Mouse (Mus musculus): ENCODE measurements at regions not wholly inside any gene's neighbourhood (a gene's known extent, or its start where the extent isn't known, plus 50 kb on each side); places are given as distances from the start of the nearest gene placed in this dataset.

- no peak overlapping the region for H3K27ac ChIP-seq (ENCODE audit: low read depth, low read length)
- H3K4me2 ChIP-seq (ENCODE audit: low read depth, low read length), result no peak overlapping the region
- H3K9ac ChIP-seq (replicated peaks; ENCODE audit: low read depth, low read length), result no peak overlapping the region
- no peak for ATAC-seq (ENCODE audit: low read depth)
- no peaks in the 10 kb centered on the region for H3K27me3 ChIP-seq (ENCODE audit: control insufficient read depth, insufficient read depth, low read length)
- H3K4me3 ChIP-seq (ENCODE audit: low read depth, low read length), result no peak overlapping the region
- H3K9me3 ChIP-seq (ENCODE audit: control insufficient read depth, low read length), result no peaks in the 10 kb centered on the region
- 89% methylated on average over 3 of the region's 3 CpGs for WGBS
- no peaks in the 10 kb centered on the region for H3K36me3 ChIP-seq (ENCODE audit: control insufficient read depth, insufficient read depth, low read length)
- no peaks in the 10 kb centered on the region for H3K4me1 ChIP-seq (ENCODE audit: control insufficient read depth, insufficient read depth, low read length)
Measured at GRCm38 (mm10) chr11:112400069-112400468, 382.0 kb upstream of the Sox9 start.

GRCm38 (mm10) chr11:112407681-112408080, 374.3 kb upstream of the Sox9 start:
- ATAC-seq (ENCODE audit: low read depth), result no peak
- Histone ChIP-seq H3K36me3 (ENCODE audit: control insufficient read depth, insufficient read depth, low read length) (no peaks in the 10 kb centered on the region), H3K27me3 (ENCODE audit: control insufficient read depth, insufficient read depth, low read length) (no peaks in the 10 kb centered on the region), H3K9ac (replicated peaks; ENCODE audit: low read depth, low read length) (no peak overlapping the region), H3K4me1 (ENCODE audit: control insufficient read depth, insufficient read depth, low read length) (0 out of 2 replicates have a peak, but pooled peaks cover 6% of the 10 kb centered on the region), H3K4me3 (ENCODE audit: low read depth, low read length) (no peak overlapping the region), H3K4me2 (ENCODE audit: low read depth, low read length) (no peak overlapping the region), H3K9me3 (ENCODE audit: control insufficient read depth, low read length) (no peaks in the 10 kb centered on the region), H3K27ac (ENCODE audit: low read depth, low read length) (no peak overlapping the region)
- WGBS, result 94% methylated on average over 8 of the region's 8 CpGs

GRCm38 (mm10) chr11:112412434-112412833, 369.6 kb upstream of the Sox9 start:
- 0 out of 2 replicates have a peak, but pooled peaks cover 6% of the 10 kb centered on the region for H3K4me1 ChIP-seq (ENCODE audit: control insufficient read depth, insufficient read depth, low read length)
- no peak overlapping the region for H3K4me3 ChIP-seq (ENCODE audit: low read depth, low read length)
- no peak overlapping the region for H3K27ac ChIP-seq (ENCODE audit: low read depth, low read length)
- no peak overlapping the region for H3K9ac ChIP-seq (replicated peaks; ENCODE audit: low read depth, low read length)
- no peaks in the 10 kb centered on the region for H3K9me3 ChIP-seq (ENCODE audit: control insufficient read depth, low read length)
- H3K4me2 ChIP-seq (ENCODE audit: low read depth, low read length), result no peak overlapping the region
- no peaks in the 10 kb centered on the region for H3K27me3 ChIP-seq (ENCODE audit: control insufficient read depth, insufficient read depth, low read length)
- WGBS, result 7% methylated on average over 4 of the region's 4 CpGs
- H3K36me3 ChIP-seq (ENCODE audit: control insufficient read depth, insufficient read depth, low read length), result no peaks in the 10 kb centered on the region
- no peak for ATAC-seq (ENCODE audit: low read depth)

- ATAC-seq (ENCODE audit: low read depth), result no peak
- Histone ChIP-seq H3K4me1 (ENCODE audit: control insufficient read depth, insufficient read depth, low read length) (no peaks in the 10 kb centered on the region), H3K9ac (replicated peaks; ENCODE audit: low read depth, low read length) (no peak overlapping the region), H3K36me3 (ENCODE audit: control insufficient read depth, insufficient read depth, low read length) (no peaks in the 10 kb centered on the region), H3K9me3 (ENCODE audit: control insufficient read depth, low read length) (no peaks in the 10 kb centered on the region), H3K4me2 (ENCODE audit: low read depth, low read length) (no peak overlapping the region), H3K27me3 (ENCODE audit: control insufficient read depth, insufficient read depth, low read length) (no peaks in the 10 kb centered on the region), H3K4me3 (ENCODE audit: low read depth, low read length) (no peak overlapping the region), H3K27ac (ENCODE audit: low read depth, low read length) (no peak overlapping the region)
- 93% methylated on average over 1 of the region's 1 CpGs for whole genome bisulfite sequencing
Measured at GRCm38 (mm10) chr11:112442639-112443038, 339.4 kb upstream of the Sox9 start.

GRCm38 (mm10) chr11:112443890-112444289, 338.1 kb upstream of the Sox9 start:
- no peak overlapping the region for H3K27ac ChIP-seq (ENCODE audit: low read depth, low read length)
- H3K27me3 ChIP-seq (ENCODE audit: control insufficient read depth, insufficient read depth, low read length), result no peaks in the 10 kb centered on the region
- no peaks in the 10 kb centered on the region for H3K4me1 ChIP-seq (ENCODE audit: control insufficient read depth, insufficient read depth, low read length)
- no peak overlapping the region for H3K9ac ChIP-seq (replicated peaks; ENCODE audit: low read depth, low read length)
- WGBS, result 93% methylated on average over 4 of the region's 4 CpGs
- no peaks in the 10 kb centered on the region for H3K9me3 ChIP-seq (ENCODE audit: control insufficient read depth, low read length)
- no peaks in the 10 kb centered on the region for H3K36me3 ChIP-seq (ENCODE audit: control insufficient read depth, insufficient read depth, low read length)
- ATAC-seq (ENCODE audit: low read depth), result no peak
- H3K4me2 ChIP-seq (ENCODE audit: low read depth, low read length), result no peak overlapping the region
- H3K4me3 ChIP-seq (ENCODE audit: low read depth, low read length), result no peak overlapping the region

GRCm38 (mm10) chr11:112449632-112450031, 332.4 kb upstream of the Sox9 start:
- H3K27me3 ChIP-seq (ENCODE audit: control insufficient read depth, insufficient read depth, low read length), result no peaks in the 10 kb centered on the region
- H3K9me3 ChIP-seq (ENCODE audit: control insufficient read depth, low read length), result no peaks in the 10 kb centered on the region
- no peaks in the 10 kb centered on the region for H3K36me3 ChIP-seq (ENCODE audit: control insufficient read depth, insufficient read depth, low read length)
- no peak for ATAC-seq (ENCODE audit: low read depth)
- no peaks in the 10 kb centered on the region for H3K4me1 ChIP-seq (ENCODE audit: control insufficient read depth, insufficient read depth, low read length)
- WGBS, result 12% methylated on average over 5 of the region's 5 CpGs
- no peak overlapping the region for H3K4me3 ChIP-seq (ENCODE audit: low read depth, low read length)
- H3K4me2 ChIP-seq (ENCODE audit: low read depth, low read length), result no peak overlapping the region
- no peak overlapping the region for H3K27ac ChIP-seq (ENCODE audit: low read depth, low read length)
- H3K9ac ChIP-seq (replicated peaks; ENCODE audit: low read depth, low read length), result no peak overlapping the region

GRCm38 (mm10) chr11:112450227-112450626, 331.8 kb upstream of the Sox9 start:
- no peaks in the 10 kb centered on the region for H3K27me3 ChIP-seq (ENCODE audit: control insufficient read depth, insufficient read depth, low read length)
- no peak for ATAC-seq (ENCODE audit: low read depth)
- H3K4me1 ChIP-seq (ENCODE audit: control insufficient read depth, insufficient read depth, low read length), result no peaks in the 10 kb centered on the region
- no peaks in the 10 kb centered on the region for H3K36me3 ChIP-seq (ENCODE audit: control insufficient read depth, insufficient read depth, low read length)
- H3K27ac ChIP-seq (ENCODE audit: low read depth, low read length), result no peak overlapping the region
- H3K4me2 ChIP-seq (ENCODE audit: low read depth, low read length), result no peak overlapping the region
- no peak overlapping the region for H3K4me3 ChIP-seq (ENCODE audit: low read depth, low read length)
- H3K9me3 ChIP-seq (ENCODE audit: control insufficient read depth, low read length), result no peaks in the 10 kb centered on the region
- H3K9ac ChIP-seq (replicated peaks; ENCODE audit: low read depth, low read length), result no peak overlapping the region
- 70% methylated on average over 6 of the region's 6 CpGs for WGBS

GRCm38 (mm10) chr11:112458075-112458474, 323.9 kb upstream of the Sox9 start:
- Histone ChIP-seq H3K9ac (replicated peaks; ENCODE audit: low read depth, low read length) (no peak overlapping the region), H3K9me3 (ENCODE audit: control insufficient read depth, low read length) (no peaks in the 10 kb centered on the region), H3K4me3 (ENCODE audit: low read depth, low read length) (no peak overlapping the region), H3K36me3 (ENCODE audit: control insufficient read depth, insufficient read depth, low read length) (no peaks in the 10 kb centered on the region), H3K4me1 (ENCODE audit: control insufficient read depth, insufficient read depth, low read length) (no peaks in the 10 kb centered on the region), H3K4me2 (ENCODE audit: low read depth, low read length) (no peak overlapping the region), H3K27ac (ENCODE audit: low read depth, low read length) (no peak overlapping the region), H3K27me3 (ENCODE audit: control insufficient read depth, insufficient read depth, low read length) (no peaks in the 10 kb centered on the region)
- WGBS, result 90% methylated on average over 2 of the region's 2 CpGs
- ATAC-seq (ENCODE audit: low read depth), result no peak

- no peak for ATAC-seq (ENCODE audit: low read depth)
- Histone ChIP-seq H3K4me1 (ENCODE audit: control insufficient read depth, insufficient read depth, low read length) (no peaks in the 10 kb centered on the region), H3K27ac (ENCODE audit: low read depth, low read length) (no peak overlapping the region), H3K27me3 (ENCODE audit: control insufficient read depth, insufficient read depth, low read length) (no peaks in the 10 kb centered on the region), H3K9ac (replicated peaks; ENCODE audit: low read depth, low read length) (no peak overlapping the region), H3K4me2 (ENCODE audit: low read depth, low read length) (no peak overlapping the region), H3K4me3 (ENCODE audit: low read depth, low read length) (no peak overlapping the region), H3K36me3 (ENCODE audit: control insufficient read depth, insufficient read depth, low read length) (no peaks in the 10 kb centered on the region), H3K9me3 (ENCODE audit: control insufficient read depth, low read length) (no peaks in the 10 kb centered on the region)
- WGBS, result 81% methylated on average over 1 of the region's 1 CpGs
Measured at GRCm38 (mm10) chr11:112463121-112463520, 318.9 kb upstream of the Sox9 start.

GRCm38 (mm10) chr11:112464386-112464785, 317.6 kb upstream of the Sox9 start:
- Histone ChIP-seq H3K27ac (ENCODE audit: low read depth, low read length) (no peak overlapping the region), H3K27me3 (ENCODE audit: control insufficient read depth, insufficient read depth, low read length) (no peaks in the 10 kb centered on the region), H3K9me3 (ENCODE audit: control insufficient read depth, low read length) (no peaks in the 10 kb centered on the region), H3K4me1 (ENCODE audit: control insufficient read depth, insufficient read depth, low read length) (no peaks in the 10 kb centered on the region), H3K4me3 (ENCODE audit: low read depth, low read length) (no peak overlapping the region), H3K9ac (replicated peaks; ENCODE audit: low read depth, low read length) (no peak overlapping the region), H3K4me2 (ENCODE audit: low read depth, low read length) (no peak overlapping the region), H3K36me3 (ENCODE audit: control insufficient read depth, insufficient read depth, low read length) (no peaks in the 10 kb centered on the region)
- WGBS, result 78% methylated on average over 4 of the region's 4 CpGs
- no peak for ATAC-seq (ENCODE audit: low read depth)

Data from neural tube, embryonic 14.5 days (tissue).